Mouse (Mus musculus) liver, postnatal 0 days (tissue): ENCODE results near the gene Olfr24.
"Not testable (repeated sequence)": the region's sequence is repeated elsewhere in the genome, so short reads cannot be mapped to it uniquely, and the experiment has no call there.

ENCODE experiments used
- CTCF ChIP-seq: sonication (generic); IDR thresholded peaks from 2 replicates; pipeline ENCODE4 v1.5.1; 2016; ENCODE audit warnings: antibody characterized with exemption, low read depth
- EP300 ChIP-seq: IDR thresholded peaks from 2 replicates; pipeline ENCODE4 v1.6.1; 2016; ENCODE audit warnings: antibody characterized with exemption, low read depth, mild to moderate bottlenecking

GRCm38 (mm10) chr9:18734177-18734576, 29.6 kb downstream of the Olfr24 start:
- not testable (repeated sequence) for TF ChIP-seq EP300, CTCF
